Mouse (Mus musculus) naive thymus-derived CD4-positive, alpha-beta T cell, adult 2 months (primary cell): ENCODE data around the gene Prrc2b.
A peak's percentile ranks its signal among the peaks of the same experiment; 100 is the strongest.

ENCODE experiments used
- DNase-seq: peaks from one replicate; pipeline ENCODE4 v3.0.0-alpha.2; 2011; ENCODE audit warnings: low read depth

Gene Prrc2b

DNA sequence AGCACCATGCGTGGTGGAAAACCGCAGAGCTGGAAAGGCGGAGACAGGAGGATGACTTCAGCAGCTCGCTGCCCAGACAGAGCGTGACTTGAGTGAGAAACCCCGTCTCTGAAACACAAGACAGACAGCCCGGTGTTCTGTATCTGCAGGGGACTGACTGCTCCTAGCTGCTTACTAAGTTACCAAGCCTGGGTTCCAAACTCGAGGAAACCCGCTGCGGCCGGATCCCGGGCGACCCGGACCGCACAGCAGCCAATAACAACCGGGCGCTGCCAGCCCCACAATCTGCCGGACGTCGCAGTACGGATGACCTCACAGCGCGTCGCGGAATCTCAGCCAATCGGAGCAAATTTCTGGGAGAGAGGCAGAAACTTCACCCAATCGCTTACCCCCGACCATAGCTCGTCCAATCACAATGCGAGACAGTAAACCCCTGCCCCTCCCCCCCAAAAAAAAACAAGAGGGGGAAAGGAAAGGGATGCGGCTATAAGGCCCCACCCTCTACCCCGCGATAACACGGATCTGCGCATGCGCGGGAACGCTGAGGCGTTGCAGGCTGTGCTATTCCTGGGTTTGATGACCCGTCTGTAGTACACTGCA lies 13.1 kb upstream of the Prrc2b start:
- DNase-seq = peak; percentile 99

DNA sequence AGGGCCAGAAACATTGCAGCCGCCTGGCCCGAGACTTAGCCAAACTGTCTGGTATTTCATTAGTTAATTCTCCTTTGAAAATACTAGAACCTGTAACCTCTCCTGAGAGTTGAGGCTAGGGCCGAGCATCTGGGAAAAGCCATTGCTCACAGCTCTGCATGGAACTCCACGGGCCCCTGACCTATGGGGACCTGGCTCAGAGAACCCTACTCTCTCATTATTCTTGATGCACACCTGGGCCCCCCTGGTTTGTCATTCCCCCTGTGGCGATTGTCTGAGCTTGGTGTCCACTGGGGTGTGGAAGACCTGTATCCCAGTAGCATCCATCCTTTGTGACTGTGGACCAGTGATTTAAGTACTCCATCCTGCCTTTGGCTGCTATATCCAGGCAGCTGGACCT lies 11.5 kb upstream of the Prrc2b start:
- peak; percentile 10 for DNase-seq

DNA sequence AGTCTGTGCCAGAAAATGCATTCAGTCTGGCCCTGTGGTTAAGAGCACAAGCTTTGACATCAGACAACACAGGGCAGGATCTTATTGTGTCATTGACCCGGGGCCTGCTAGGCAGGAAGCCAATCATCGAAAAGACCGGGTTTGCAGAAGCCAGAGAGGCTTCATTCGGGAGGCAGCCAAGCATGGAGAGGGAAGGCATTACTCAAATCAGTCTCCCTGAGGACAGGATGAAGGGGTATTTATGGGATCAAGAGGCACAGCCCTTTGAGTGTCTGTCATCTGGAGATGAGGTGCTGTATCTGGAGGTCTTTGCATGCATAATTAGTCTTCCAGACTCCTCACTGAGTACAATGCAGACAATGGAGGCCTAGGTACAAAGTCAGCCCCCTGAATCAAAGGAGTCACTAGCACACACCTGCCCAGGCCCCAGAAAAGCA lies 10.4 kb upstream of the Prrc2b start:
- DNase-seq = no peak

DNA sequence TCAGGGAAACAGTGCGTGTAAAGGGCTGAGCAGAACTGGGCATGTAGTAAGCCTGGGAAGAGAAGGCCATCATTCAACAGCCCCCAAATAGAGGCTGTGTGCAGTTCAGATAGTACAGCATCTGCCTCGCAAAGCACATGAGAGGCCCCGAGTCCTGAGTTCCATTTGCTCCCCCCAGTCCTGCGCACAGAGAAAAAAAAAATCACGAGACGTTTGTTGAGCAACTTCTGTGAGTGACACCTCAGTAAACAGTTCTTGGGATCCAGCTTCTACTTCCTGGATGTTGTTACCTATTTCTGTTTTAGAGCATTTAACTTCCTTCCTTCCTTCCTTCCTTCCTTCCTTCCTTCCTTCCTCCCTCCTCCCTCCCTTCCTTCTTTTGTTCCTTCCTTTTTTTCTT lies 9.3 kb upstream of the Prrc2b start:
- no peak for DNase-seq

DNA sequence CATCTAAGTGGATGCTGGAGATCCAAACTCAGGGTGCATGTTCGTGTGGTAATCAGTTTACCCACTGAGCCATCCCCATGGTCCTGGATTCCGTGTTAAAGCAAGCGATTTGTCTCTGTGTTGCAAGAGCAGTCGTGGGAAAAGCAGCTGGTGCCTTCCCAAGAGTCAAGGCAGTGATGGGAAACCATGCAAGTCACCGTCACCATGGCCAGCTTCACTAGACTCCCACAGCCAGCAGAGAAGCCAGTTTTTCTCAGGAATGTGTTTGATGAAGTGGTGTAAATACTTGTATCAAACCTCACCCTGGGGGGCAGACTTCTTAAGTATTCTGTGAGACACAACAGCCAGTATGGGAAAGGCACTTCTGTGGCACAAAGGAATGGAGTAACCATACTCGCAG lies 8.5 kb upstream of the Prrc2b start:
- no peak for DNase-seq

DNA sequence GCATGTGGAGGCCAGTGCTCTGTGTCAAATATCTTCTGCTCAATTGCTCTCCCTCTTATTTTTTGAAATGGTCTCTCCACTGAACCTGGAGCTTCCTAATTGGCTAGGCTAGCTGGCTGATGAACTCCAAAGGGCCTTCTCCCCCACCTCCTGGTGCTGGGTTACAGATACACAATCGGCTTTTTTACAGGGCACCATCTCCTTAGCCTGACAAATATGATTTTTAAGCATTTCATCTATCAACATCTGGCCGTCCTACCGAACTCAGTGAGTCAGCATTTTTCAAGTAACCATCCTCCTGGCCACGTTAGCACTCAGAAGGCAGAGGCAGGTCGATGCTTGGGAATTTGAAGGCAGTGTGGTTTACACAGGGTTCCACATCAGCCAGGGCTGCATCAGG lies 6.2 kb upstream of the Prrc2b start:
- DNase-seq = no peak

DNA sequence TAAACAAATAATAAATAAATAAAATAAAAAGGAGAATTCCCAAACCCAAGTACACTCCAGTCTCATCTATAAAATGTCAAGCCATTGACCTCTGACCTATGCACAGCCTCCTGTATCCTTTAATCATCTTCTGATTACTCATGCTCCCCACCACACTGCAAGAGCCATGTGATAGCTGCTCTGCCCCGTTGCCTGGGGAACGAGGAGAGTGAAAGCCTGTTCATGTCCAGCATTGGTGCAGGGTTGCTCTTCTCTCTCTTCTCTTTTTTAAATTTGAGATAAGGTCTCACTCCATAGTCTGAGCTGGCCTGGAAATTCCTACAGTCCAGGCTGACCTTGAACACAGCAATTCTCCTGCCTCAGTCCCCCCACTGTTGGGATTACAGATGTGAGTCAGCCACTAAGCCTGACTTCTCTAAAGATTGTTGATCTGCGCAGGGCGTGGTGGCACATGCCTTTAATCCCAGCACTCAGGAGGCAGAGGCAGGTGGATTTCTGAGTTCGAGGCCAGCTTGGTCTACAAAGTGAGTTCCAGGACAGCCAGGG lies 4.2 kb upstream of the Prrc2b start:
- no peak for DNase-seq

DNA sequence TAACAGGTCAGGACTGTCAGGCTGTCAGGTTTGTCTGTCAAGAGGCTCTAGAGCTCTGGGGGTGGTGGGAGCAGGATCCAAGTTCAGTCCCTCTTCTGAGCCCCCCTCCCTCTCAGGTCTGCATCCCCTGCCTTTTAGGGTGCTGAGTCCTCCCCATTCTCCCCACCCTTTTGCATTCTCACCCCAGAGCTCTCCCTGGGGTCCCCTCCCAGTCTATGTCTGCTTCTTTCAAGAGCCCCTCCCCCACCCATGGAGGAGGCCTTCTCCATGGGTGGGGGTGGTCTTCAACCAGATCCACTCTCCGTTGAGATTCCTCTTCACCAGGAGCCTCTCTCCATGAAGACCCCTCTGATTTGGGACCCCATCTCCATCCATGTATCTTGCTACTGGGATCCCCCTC lies 747 bp upstream of the Prrc2b start:
- no peak for DNase-seq

DNA sequence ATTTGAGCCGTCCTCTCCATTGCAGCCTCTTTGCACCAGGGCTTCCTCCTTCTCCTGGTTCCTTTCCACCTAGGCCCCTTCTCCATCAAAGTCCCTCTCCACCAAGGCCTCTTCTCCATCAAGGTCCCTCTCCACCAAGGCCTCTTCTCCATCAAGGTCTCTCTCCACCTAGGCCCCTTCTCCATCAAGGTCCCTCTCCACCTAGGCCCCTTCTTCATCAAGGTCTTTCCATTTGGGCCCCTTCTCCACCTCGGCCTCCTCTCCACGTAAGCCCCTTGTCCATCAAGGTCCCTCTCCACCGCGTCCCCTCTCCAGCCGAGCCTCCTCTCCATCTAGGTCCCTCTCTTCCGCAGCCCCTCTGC lies 339 bp upstream of the Prrc2b start:
- no peak for DNase-seq

DNA sequence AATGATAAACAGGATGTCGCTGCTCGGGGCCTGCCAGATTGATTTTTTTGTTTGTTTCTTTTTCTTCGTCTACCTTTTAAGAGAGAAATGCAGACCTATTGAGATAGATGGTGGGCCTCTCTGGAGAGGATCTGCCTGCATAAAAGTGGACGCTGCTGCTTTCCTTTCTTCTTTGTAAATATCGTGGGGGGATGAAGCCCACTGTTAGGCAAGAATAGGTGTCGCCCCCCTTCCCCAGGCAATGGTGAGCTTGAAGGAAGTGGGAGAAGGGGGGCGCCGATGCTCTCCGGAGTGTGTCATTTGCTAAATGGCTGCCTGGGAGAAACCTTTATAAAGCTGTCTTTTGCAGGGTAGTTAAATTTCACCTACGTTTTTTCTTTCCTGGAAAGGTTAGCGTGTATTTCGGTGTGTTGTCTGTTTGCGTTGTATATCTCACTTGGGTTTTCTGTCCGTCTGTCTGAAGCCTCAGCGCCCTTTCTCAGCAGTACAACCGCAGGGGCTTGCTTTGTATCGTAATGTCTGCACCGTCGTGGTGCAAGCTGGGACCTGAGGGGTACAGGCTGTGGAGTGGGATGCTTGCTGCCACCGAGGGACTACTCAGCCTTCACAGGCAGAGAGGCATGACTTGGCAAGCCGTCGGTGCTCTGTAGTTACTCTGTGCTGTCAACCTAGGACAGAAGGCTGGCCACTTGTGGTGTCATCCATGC lies 931 bp downstream of the Prrc2b start:
- DNase-seq = peak; percentile 70

DNA sequence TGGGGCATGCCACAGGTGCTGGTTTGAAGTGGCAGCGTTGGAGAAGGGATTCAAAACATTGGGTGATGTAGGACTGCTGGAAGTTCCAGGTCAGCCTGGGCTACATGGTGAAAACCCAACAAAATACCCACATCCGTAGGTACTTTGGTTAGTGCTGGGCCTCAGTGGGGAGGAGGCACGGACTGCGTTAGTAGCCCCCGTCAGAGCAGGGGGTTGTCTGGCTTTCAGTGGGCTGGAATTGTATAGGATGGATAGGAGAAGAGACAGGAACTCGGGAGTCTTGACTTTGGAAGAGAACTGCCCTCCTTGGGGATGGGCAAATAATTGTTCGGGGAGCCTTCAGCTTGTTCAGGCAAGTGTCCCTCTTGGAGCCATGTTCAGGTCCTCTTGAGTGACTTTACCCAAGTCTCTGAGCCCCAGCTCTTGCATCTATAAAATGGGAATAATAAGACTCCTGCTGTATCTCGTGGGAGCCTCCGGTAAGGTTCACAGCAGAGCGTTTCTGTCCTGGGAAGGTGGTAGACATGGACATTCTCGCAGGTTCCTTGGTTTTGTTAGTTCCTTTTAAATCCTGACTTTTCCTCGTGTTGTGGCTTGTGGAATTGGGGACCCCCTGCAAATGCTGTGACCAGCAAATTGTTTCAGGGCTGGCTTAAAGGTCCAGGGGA lies 1.6 kb downstream of the Prrc2b start:
- DNase-seq = no peak

DNA sequence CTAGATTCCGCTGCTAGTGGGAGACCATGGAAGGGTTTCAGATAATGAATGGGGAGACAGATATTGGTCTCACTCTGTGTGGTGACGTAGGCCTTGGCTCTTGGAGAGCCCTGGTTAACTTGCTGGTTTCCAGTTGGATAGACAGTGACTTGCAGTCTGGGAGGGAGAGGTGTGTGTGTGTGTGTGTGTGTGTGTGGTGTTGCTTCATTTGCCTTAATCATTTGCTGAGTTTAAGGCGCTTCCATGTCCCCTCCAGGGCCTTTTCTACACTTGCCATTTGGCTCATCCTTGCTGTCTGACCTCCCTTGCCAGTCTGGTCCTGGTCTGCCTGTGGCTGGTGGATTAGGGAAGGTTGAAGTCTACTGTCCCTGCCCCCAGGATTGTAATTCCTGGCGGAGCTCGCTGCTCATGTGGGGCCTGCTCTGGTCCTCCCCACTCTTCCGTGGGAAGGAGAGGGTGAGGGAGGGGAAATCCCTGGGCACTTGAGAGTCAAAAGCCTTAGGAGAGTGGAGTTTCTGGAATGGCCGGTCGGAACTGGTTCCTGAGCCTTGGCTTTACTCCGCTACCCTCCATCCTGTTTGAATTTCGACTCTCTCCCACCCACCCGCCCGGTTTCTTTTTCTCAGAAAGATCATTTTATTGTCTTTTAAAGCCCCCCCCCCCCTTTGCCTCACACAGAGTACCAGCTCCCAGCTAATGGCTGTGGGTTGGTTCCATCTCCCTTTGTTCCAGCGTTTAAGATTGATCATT lies 2.3 kb downstream of the Prrc2b start:
- DNase-seq = no peak

DNA sequence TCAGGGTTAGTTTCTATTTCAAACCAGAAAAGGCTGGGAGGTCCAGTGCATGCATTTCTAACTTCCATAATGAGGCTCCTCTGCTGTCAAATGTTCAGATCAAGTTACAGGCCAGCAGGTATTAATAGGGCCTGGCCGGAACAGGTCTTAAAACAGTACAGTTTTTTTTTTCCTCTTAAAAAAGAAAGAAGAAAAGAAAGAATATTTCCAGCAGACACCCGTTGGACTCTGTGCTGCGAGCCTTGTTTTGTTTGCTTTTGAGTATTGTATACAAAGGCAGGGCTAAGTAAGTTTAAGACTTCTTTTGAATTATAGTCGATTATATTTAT lies 2.9 kb downstream of the Prrc2b start:
- DNase-seq = no peak

DNA sequence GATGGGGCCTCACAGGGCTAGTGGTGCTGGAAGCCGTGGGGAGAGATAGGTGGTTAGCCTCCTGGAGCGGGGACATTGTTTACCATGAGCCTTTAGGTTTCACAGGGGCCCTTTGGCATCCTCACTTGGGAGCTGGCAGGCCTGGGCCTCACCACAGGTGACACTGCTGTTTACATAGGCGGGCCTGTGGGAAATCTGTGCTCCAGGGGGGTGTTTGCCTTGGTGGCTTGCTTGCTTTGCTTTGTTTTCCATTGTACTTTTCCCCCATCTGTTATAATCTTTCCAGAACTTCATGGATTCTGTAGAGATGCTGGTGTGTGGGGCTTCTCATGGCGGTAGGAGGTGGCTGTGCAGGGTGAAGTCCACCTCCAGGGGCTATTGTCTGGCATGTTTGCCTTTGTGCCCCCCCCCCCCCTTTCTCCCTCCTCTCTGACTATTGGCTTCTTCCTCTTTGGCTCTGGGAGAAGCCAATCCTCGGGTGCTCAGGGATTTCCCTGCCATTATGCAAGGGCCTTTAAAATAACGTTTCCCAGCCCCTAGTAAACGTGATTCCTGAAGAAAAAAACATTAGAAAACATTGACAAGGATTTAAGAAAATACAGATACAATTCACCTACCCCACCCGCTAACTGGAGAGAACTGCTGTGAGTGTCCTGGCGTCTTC lies 3.6 kb downstream of the Prrc2b start:
- no peak for DNase-seq

DNA sequence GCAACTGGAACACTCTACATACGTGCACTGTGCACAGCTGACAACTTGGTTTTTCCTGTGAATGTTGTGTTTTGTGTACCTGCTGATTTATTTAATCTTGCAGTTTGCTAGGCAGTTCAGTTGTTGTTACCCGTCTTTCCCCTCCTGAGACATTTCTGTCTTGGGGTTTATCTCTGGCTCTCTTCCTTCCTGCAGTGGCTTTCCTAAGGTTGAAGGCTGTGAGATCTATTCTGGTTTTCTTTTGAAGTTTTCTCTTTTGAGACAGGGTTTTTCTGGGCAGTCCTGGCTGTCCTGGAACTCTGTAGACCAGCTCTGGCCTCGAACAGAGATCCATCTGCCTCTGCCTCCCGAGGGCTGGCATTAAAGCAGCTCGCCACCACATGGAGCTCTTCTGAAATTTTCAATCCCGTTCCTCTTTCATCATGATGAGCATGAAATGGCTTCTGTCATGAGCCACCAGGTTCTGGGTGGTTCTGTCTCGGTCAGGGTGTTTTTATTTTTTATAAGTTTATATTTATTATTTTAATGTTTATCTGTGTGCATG lies 4.2 kb downstream of the Prrc2b start:
- peak; percentile 51 for DNase-seq

DNA sequence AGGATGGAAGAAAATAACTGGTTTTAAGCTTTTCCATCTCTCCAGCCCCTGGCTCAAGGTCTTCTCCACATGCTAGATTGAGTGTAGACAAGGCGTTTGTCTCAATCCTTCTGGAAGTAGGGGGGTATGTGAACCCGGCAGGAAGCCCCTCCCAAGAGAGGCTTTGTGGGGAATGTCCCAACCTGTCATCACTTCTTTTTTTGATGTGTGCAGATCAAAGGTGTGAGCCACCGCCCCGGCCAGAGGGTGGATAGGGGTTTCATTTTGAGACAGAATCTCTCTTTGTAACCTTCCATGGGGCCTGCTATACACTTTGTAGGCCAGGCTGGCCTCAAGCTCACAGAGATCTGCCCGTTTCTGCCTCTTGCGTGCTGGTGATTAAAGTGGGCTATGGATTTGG lies 4.7 kb downstream of the Prrc2b start:
- peak; percentile 64 for DNase-seq

DNA sequence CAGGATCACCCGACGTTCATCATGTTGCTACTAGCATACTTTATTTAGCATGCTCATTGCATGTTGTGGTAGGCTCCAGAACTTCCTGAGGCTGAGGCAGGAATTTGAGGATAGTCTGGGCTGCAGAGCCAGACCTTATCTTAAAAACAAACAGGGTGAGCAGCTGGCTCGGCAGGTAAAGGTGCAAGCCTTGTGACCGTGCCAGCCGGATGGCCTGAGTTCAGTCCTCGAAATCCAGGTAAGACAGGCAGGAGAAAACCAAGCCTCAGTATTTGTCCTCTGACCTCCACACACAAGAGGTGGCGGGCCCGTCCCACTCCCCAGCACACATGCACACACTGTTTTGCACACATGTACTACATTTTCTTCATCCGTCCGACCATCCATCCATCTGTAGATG lies 5.8 kb downstream of the Prrc2b start:
- no peak for DNase-seq

DNA sequence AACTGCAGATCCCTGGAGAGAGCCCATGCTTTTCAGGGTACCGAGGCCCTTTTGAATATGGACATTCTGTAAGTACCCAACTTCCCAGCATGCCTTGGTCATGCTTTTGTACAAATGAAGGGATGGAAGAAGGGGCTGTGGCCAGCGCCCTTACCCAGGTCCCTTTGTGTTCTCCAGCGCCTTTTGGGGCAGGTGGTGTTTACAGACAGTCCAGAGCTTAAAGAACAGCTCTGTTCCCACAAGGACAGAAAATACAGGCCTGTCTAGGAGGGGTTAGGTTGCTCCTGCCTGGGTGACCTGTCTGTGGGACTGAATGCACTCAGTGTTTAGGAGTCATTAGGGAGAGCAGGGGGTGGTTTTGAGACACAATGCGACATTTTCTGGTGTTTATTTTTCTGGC lies 6.4 kb downstream of the Prrc2b start:
- no peak for DNase-seq

DNA sequence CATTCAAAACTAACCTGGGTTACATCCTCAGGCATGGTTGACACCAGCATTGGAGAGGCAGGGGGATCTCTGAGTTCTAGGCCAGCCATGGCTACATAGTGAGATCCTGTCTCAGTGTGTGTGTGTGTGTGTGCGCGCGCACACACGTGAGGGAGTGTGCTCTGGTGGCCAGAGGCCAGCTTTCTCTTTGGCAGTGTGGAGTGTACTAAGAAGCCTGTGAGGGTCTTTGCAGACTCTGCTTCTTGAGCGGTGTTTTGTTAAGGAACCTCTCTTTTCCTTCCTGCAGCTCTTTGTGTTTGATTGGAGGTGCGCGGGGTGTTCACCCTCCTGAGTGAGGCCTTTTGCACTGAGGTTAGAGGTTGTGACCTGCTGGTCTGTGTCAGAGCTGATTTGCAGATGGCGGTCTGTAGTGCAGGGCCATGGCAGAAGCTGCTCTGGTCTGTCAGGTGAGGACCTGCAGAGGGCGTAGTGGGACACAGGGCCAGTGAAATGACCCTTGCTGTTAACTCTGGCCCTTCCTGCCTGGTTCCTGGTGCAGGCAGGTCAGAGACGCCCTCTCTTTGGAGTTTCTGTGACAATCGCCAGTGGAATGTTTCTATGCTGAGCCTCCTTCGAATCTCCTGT lies 7.8 kb downstream of the Prrc2b start:
- DNase-seq = peak; percentile 48

DNA sequence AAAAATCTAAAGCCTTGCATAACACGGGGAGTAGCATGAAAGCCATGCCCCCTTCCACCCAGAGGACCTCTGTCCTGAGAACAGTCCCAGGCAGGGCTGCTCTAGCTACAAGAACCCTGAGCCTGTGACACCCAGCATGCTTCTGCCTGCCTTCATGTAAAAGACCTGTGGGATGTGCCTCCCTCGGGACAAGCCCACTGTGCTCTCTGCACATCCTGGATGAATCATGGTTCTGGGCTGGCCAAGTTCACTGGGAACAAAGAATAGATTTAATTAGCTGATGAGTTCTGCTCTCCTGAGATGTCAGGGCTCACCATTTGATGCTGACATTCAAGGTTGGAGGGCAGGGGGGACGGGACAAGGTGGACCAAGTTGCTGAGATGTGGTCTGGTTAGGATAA lies 9.6 kb downstream of the Prrc2b start:
- no peak for DNase-seq

DNA sequence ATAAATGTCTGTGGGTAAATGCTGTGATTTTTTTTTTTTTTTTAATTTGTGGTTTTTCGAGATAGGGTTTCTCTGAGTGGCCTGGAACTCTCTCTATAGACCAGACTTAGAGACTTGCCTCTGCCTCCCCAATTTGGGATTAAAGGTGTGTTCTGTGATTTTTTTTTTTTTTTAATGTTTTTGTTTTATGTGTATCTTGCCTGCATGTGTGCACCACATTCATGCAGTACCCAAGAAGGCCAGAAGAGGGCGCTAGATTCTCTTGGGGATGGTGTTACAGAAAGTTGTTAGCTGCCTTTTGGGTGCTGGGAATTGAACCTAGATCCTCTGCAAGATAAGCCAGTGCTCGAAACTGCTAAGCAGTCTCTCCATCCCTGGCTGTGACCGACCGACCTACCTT lies 10.1 kb downstream of the Prrc2b start:
- DNase-seq = peak; percentile 77

DNA sequence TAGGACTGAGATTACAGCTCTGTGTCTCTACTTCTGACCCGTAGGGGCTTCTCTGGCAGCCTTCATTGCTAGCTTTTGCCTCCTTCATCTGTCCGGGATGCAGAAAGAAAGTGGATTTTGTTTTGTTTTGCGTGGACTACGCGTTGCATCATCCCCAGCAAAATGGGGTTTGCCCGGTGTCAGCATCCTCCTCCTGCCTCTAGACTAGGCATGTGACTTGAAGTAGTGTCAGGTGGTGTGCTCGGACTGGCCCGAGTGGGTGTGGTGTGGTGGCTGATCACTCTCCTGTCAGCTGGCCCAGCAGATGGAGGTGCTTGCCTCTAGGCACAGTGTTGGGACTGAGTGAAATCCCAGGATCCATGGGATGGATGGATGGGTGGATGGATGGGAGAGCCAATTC lies 11.2 kb downstream of the Prrc2b start:
- no peak for DNase-seq
